Mouse (Mus musculus): ENCODE results near the gene Igf2bp3. TPM values are rescaled to one million over a fixed set of nuclear protein-coding genes. Genes with fewer than 3 reads are reported as not detected.

Igf2bp3 gene
- total and polyA plus RNA-seq, 3 experiments = 0.02 to 0.20 (median 0.17) TPM

DNA sequence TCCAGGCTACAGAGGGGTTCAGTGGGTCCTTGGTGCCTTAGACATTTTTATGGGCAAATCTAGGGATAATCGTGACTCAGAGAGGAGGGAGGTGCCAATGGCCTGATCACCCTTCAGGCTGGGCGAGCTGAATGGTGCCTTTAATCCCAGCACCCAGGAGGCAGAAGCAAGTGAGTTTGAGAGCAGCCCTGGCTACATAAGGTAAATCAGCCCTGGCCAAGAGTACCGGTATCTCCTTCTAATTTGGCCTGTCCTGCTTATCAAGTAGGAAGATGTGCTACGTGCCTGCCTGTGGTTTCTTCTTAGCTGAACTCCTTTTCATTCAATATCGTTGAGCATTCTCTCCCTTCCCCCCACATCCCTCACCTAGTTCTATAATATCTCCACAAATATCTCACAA, 78.0 kb downstream of the Igf2bp3 start:
- DNase-seq = no peak

DNA sequence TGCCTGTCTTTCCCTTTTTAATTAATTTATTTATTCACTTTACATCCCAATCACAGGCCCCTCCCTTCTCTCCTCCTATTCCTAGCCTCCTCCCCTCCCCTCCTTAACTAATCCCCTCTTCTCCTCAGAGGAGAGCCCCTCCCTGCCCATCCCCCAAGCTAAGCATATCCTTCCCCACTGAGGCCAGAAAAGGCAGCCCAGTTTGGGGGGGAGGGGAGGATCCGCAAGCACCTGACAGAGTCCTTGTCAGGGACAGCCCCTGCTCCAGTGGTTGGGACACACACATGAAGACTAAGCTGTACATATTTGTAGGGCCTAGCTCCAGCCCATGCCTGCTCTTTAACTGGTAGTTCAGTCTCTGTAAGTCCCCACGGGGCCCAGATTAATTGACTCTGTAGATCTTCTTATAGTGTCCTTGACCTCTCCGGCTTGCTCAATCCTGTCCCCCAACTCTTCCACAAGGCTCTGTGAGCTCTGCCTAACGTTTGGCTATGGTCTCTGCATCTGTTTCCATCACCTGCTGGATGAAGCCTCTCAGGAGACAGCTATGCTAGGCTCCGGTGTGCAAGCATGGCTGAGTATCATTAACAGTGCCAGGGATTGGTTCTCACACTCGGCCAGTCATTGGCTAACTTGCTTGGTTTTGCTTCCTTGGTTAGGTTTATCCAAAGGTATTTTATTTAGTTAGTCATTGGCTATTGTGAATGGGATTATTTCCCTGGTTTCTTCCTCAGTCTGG, 82.2 kb downstream of the Igf2bp3 start:
- no peak for DNase-seq

DNA sequence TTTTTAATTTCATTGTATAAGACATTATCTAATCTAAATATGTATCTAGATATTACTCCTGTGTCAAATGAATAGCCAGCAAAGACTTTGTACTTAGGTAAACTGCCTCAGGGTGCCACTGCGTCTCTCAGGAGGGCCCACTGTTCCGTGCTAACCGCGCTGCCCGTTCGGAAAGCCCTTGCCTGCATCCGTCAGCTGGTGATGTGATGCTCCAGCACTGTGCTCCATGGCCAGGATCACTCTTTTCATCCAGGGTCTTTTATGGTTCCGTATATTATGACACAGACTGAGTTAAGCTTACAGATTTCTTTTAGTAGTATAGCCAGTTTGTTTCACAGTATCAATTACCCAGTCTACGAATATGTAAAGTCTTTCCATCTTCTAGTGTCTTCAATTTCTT, 82.9 kb downstream of the Igf2bp3 start:
- DNase-seq = no peak

DNA sequence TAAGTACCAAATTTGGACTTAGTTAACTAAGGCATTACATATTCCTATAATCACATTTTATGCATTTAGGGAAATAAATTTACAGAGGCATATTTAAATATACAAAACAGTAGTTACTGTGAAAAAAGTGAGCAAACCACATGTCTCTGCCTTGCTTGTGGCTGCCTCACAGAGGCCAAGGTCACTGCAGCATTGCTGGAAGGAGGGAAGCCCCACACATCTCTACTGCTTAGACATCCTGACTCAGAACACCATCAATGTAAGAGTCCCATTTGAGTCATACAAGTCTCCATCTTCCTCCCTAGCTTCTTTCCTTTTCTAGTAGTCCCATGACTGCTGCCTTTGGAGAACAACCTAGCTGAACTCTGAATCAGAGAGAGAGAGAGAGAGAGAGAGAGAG, 84.4 kb downstream of the Igf2bp3 start:
- DNase-seq = peak; percentile 52

DNA sequence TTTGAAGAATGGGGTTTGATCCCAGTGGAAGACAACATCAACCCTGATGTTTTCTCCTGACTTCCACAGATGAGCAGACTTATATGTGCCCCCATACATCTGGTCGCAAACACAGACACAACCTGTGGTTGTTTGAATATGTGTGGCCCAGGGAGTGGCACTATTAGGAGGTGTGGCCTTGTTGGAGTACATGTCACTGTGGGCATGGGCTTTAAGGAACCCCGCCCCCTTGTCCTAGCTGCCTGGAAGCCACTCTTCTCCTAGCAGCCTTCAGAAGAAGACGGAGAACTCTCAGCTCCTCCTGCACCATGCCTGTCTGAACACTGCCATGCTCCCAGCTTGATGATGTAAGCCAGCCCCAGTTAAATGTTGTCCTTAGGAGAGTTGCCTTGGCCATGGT, 94.4 kb downstream of the Igf2bp3 start:
- DNase-seq = no peak

DNA sequence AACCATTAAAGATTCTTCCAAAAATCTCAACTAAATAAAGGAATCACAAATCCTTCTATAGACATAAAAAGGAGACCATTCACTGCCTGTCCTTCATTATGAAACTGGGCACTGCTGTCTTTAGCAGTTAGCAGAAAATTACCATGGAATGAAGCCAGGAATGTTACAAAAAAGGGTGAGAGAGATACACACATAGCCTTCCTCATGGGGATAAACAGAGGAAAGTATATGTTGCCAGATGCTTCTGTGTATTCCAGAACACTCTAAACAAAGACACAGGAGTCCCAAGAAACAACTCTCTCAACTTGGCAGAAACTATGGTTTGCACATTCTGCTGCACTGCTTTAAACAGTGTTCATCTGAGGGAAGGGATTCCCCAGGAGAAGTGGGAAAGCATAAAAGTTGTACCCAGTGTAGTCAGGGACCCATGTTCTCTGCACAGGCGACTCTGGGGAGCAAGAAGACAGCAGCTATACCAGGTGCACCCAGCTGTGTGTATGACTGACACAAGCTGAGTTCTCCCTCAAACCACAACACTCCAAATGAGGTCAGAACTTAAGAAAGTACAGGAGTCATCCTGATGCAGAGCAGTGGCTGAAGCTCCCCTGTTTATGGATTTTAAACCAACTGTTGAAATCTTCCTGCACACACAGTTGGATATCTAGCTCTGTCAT, 95.2 kb downstream of the Igf2bp3 start:
- no peak for DNase-seq

DNA sequence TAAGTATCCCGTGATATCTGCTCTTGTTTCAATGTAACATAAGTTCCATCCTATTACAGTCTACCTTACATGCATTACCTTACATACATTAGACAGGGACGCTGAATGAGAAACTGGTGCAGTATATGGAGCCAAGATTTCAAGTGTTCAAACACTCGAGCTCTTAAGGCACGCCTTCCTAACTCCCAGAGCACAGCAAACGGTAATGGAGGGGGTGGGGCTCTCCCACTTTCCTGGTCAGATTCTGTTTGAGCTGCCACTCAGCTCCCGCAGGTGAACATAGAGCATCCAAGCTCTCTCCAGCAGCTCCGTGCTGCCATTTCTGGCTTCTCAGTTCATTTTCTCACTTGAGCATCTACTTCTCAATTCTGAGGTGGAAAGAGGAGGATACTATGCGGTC, 96.3 kb downstream of the Igf2bp3 start:
- DNase-seq = no peak

DNA sequence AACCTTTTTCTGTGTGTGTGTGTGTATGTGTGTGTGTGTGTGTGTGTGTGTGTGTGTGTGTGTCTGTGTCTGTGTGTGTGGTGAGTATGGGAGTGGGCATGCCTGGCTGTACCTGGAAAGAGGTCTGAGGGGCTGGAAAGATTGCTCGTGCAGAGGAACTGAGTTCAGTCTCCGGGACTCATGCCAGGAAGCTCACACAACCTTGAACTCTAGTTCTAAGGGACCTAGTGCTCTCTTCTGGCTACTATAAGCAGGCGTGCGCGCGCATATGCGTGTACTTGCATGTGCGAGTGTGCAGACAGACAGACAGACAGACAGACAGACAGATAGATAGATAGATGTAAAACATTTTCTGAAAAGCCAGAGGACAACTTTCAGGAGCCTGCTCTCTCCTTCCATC, 98.5 kb downstream of the Igf2bp3 start:
- DNase-seq = peak; percentile 63

DNA sequence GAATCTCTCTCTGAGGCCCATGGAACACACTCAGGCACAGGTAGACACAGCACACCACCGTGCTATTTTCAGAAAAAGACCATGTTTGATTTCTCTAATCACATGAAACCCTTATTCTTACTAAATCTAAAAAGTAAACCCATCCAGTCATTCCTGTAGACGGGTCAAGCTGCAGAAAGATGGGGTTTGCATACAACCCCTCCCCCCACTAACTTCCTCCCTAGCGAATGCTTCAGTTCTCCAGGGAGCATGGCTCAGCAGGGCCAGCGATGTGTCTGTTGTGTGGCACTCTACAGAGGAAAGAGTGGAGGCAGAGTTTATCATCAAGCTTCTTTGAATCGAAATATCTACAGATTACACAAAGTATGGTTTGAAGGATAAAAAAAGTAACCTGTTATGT, 99.2 kb downstream of the Igf2bp3 start:
- no peak for DNase-seq

DNA sequence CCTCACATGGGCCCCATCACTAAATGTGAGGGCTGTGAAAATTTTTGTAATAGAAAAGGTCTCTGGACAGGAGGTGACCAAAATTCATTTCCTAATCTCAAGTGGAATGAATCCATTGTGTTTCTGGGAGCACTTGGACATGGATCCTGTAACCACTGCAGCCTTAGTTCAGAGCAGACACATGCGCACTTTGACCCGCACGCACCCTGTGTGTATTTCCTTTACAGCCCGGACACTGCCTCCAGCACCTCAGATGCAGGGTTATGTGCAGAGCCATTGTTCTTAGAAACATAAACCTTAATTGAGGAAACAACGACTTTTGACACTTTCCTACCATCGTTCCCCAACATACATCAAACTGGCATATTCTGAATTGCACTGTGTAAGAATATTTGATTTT, 100.3 kb downstream of the Igf2bp3 start:
- no peak for DNase-seq

DNA sequence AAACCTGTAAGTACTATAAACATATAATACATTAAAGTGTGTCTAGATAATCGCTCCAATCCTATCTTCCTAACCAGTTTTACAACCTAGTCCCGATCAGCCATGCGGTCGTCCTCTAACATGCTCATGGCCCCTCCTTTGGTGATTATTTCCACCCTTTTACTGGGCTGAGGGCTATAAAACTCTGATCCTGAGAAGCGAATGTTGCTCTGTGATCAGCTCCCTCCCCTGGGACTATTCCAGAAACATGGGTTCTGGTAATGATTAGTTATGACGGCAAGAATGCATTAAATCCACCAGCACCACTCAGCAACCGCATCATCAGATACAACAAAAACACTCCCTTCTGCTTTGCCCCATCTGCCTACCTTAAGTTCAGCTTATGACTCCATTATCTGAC, 100.9 kb downstream of the Igf2bp3 start:
- DNase-seq = no peak

DNA sequence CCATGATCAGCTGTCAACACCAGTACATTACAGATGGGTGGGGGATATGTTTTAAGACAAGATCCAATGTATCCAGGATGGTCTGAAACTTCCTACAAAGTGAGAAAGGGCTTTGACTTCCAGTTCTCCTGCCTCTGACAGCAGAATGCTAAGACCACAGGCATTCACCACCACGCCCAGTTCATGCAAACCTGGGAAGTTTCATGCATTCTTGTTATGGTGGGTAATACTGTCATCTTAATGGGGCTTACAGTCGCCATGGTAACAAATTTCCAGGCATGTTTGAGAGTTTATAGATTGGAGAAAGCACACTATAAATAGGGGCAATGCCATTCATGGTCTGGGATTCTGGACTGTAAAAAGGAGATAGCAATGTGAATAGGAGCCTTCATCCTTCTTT, 105.6 kb downstream of the Igf2bp3 start:
- DNase-seq = no peak

DNA sequence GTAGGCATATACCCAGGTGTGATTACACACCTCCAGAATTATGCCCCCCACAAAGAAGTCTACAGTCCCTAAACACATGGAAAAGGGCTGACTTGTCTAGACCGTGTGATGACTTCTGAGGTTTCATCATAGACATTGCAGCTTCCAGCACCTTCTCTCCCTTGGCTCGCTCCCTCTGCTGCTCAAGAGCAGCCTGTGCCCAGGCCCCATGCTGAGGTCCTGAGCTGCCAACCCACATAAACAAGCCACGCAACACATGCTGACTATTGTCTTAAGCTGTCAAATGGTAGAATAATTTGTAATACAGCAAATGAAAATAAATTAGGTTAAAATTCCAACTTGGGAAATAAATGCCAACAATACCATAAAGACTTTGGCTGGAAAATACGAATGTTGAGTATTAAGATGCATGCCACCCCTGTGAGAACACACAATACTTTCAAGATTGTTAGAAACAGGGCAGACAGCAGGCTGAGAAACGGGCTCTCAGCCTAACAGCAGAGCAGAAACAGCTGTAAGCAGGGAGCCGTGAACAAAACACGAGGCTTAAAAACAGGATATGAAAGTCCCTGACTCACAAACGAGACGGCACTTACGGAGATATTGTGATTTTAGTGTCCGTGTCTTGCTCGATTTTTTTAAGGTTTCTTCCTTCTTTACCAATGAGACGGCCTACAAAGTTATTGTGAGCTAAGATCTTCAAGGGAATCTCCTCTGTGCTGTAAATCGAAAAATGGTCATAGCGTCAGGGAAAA, 107.8 kb downstream of the Igf2bp3 start:
- DNase-seq = no peak

DNA sequence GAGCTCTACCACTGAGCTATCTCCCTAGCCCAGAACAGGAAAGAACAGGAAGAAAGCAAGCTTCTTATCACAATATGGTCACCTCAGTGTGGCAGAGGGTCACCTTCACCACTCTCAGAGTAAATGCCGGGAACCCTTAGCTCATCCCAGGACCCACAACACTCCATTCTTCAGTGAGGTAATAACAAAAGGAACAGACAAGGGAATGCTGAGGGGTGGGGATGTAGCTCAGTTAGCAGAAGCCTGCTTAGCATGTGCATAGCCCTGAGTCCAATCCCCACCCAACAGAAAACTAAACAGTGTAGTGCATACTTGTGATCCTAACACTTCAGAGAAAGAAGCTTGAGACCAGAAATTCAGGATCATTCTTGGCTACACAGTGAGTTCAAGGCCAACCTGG, 115.7 kb downstream of the Igf2bp3 start:
- no peak for DNase-seq

DNA sequence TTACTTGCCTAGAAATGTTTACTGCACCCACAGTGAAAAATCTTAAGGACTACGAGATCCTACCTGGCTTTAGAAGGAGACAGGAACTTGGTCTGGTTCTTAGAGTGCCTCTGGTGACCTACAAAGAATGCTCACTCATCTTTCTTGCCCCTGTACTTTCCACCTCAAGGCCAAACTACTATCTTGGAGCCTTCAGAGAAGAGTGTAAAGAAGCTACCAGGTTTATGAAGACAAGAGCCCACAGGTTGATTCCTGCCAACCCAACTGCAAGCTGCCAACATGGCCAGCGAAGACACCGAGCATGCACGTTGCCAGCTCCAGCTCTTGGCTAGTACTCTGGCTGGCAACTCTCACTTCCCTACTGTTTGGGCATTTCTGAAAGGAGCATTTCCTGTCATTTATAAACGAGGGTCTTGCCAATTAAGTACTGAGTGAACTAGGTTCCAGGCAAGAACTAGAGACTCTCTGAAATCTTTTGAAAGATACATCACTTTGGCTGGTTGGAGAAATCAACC, 117.1 kb downstream of the Igf2bp3 start:
- DNase-seq = peak; percentile 23

DNA sequence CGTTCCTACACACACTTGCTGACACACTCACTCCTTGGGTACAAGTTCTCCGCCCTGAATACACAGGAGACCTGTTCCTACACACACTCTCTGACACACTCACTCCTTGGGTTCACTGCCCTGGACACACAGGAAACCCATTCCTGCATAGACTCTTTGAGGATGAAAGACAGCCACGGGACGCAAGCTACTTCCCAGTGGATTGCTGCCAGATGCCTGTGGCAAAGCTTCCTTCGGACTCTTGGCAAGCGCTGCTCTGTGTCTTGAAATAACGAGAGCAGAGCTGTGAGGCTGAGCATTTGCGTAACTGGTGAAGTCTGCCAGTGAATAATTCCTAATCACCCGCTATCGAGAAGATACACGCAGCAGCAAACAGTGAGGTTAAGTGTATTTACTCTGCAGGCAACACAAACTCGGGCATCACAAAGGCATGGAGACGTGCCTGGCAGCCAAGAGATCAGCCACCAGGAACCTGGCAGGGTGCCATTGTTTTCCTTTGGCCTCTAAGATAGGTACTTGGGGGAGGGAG, 117.8 kb downstream of the Igf2bp3 start:
- DNase-seq = peak; percentile 89

DNA sequence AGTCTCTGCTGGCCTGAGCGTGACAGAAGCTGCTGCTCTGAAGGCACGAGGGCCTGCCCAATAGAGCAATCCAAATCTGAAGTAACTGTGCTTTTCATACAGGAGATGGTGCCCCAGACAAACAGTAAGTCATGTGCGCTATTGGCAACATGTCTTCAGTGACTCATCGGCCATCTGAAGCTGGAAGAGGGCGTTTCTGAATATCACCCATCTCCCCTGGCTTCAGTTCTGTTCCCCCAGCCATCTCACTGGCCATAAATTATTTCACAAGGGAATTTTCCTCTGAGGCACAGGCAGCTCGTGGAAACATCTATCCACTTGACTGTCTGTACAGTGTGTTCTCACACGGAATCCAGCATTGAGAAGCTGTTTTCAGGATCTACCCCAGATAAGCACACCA, 118.3 kb downstream of the Igf2bp3 start:
- DNase-seq = peak; percentile 85

DNA sequence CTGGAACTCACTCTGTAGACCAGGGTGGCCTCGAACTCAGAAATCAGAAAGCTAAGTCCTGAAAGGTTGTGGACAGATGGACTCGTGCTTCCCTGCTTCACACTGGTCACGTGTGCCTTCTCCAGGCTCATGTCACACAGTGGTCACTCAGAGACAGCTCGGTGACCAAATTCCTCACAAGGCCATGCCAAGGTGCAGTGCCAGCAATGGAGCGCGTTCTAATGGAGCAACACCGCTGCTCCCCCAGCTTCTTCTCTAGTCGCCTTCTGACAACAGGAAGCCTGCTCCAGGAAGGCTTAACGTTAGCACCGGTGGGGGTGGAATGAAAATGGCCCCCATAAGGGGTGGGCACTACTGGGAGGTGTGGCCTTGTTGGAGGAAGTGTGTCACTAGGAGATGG, 119.8 kb downstream of the Igf2bp3 start:
- DNase-seq = peak; percentile 38

DNA sequence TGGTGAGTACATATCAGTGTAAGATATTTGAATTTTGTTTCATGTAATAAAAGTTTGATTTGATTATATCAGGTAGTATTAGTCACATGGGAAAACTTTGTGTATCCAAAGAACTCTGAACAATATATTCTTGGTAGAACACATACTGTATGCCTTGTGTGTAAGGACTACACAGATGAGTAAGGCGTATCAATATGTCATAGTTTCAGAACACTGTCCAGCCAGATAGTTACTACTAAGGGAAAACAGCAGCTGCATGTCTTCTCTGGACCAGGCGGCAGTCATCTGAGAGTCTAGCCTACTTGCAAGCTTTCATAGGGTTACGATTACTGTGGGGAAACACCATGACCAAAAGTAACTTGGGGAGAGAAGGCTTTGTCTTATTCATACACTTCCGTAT, 131.7 kb downstream of the Igf2bp3 start:
- no peak for DNase-seq

DNA sequence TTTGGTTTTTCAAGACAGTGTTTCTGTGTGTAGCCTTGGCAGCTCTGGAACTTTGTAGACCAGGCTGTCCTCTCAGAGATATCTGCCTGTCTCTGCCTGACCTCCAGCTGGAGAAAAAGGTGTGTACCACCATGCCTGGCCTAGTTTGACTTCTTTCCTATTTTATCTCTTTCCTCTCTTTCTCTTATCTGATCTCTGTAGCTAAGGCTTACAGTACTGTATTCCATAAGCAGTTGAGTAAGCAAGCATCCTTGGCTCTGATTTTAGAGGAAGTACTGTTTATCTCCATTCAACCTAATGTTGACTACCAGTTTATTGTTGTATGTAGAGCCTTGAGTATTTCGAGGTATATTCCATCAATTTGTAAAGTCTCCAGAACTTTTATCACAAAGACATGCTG, 135.4 kb downstream of the Igf2bp3 start:
- DNase-seq = no peak

DNA sequence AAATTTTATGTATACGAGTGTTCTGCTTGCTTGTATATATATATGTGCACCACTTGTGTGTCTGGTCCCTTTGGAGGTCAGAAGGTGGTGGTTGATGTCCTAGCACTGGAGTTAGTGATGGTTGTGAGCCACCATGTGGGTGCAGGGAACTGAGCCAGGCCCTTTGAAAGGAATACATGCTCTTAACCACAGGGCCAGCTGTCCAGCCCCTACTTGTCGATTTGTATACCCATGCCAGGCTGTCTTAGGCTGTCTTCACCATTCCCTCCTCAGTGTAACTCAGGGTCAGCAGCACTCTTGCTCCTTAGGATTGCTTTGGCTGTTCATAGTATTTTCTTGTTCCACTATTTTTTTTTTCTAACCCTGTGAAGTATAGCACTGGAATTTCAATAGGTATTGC, 136.9 kb downstream of the Igf2bp3 start:
- no peak for DNase-seq

DNA sequence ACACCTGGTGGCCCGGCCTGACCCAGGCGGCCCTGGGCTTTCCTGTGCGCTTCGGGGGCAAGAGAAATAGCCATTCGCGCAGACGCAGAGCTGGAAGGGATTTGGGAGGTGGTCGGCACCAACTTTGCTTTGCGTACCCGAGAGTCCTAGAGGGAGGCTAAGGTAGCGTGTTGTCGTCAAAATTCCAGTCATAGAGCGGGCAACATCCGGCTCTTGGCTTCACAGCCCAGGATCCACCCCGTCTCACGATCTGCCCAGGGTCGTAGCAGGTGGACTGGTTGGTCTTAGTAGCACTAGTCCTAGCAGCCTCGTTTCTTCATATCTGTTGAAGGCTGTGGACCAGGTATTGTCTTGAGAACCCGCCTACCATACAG, 140.7 kb downstream of the Igf2bp3 start:
- DNase-seq = no peak

All from adrenal gland, adult 2 months (tissue).